Mouse (Mus musculus) heart, postnatal 14 days (tissue): Measurements from ENCODE around the gene Gm20388. TPM values are rescaled to one million over a fixed set of nuclear protein-coding genes. Genes with fewer than 3 reads are reported as not detected.
"Not testable (repeated sequence)": the region's sequence is repeated elsewhere in the genome, so short reads cannot be mapped to it uniquely, and the experiment has no call there.

Source experiments
- DNase-seq, 2 experiments: peaks; one replicate each; pipeline ENCODE4 v3.0.0; 2021 to 2022
- intact Hi-C: fragments of 180-260 bp; cut with DNase I; formaldehyde crosslinking; loops from one replicate; pipeline ENCODE4 v1.15.1; 2025
- total RNA-seq, 2 experiments: library from RNA; stranded (reverse); gene quantifications; 2 replicates each; pipeline ENCODE4 v1.2.3; 2021

The Gm20388 gene
- total RNA-seq, 2 experiments from 2014 or later = 0.24 TPM; not detected in 1

GRCm38 (mm10) chr8:123627410-123628147 is 3716.9 kb downstream of the Gm20388 start:
- intact Hi-C loops = no loop called here
- no peak for DNase-seq

GRCm38 (mm10) chr8:123628253-123628967 is 3717.8 kb downstream of the Gm20388 start:
- peak; percentile 48 to 60 for DNase-seq
- intact Hi-C loops = no loop called here

- DNase-seq = peak; percentile 79 to 87
- intact Hi-C loops = no loop called here
Measured at GRCm38 (mm10) chr8:123628968-123629755, 3718.5 kb downstream of the Gm20388 start.

GRCm38 (mm10) chr8:123630058-123630457 is 3719.4 kb downstream of the Gm20388 start:
- intact Hi-C loops = no loop called here
- DNase-seq = no peak

- intact Hi-C loops = no loop called here
- DNase-seq = no peak
Measured at GRCm38 (mm10) chr8:123630841-123631251, 3720.2 kb downstream of the Gm20388 start.

- intact Hi-C loops, DNase-seq: not testable (repeated sequence)
Measured at GRCm38 (mm10) chr8:123631746-123632145, 3721.1 kb downstream of the Gm20388 start.

- DNase-seq = no peak
- intact Hi-C loops = no loop called here
Measured at GRCm38 (mm10) chr8:123632257-123632656, 3721.6 kb downstream of the Gm20388 start.

GRCm38 (mm10) chr8:123633801-123634200 is 3723.2 kb downstream of the Gm20388 start:
- no peak for DNase-seq
- intact Hi-C loops = no loop called here

- intact Hi-C loops = no loop called here
- DNase-seq = no peak
Measured at GRCm38 (mm10) chr8:123634395-123635131, 3723.9 kb downstream of the Gm20388 start.

GRCm38 (mm10) chr8:123635671-123636070 is 3725.0 kb downstream of the Gm20388 start:
- intact Hi-C loops = no loop called here
- peak in 1 of 2 experiments; percentile 32 for DNase-seq

GRCm38 (mm10) chr8:123643330-123644051 is 3732.8 kb downstream of the Gm20388 start:
- DNase-seq = peak; percentile 44 to 78
- intact Hi-C loops = no loop called here

- no peak for DNase-seq
- intact Hi-C loops = no loop called here
Measured at GRCm38 (mm10) chr8:123645229-123645628, 3734.6 kb downstream of the Gm20388 start.

- intact Hi-C loops = no loop called here
- DNase-seq = peak; percentile 43 to 52
Measured at GRCm38 (mm10) chr8:123648245-123649170, 3737.9 kb downstream of the Gm20388 start.

- intact Hi-C loops = no loop called here
- no peak for DNase-seq
Measured at GRCm38 (mm10) chr8:123649483-123649882, 3738.8 kb downstream of the Gm20388 start.

GRCm38 (mm10) chr8:123651390-123652098 is 3740.9 kb downstream of the Gm20388 start:
- DNase-seq = no peak
- intact Hi-C loops = loop anchor here (2.0 kb wide), 1 partner anchor 131 kb away; no protein-coding TSS in a partner anchor

- DNase-seq = no peak
Measured at GRCm38 (mm10) chr8:123652641-123653040, 3742.0 kb downstream of the Gm20388 start.

GRCm38 (mm10) chr8:123653308-123653993 is 3742.8 kb downstream of the Gm20388 start, which contains the start of gene Rhou:
TSS of gene Rhou (plus strand) at chr8:123653929.
- intact Hi-C loops = loop anchor here (1.0 to 2.0 kb wide), 2 partner anchors 116 to 129 kb away; no protein-coding TSS in a partner anchor
- DNase-seq = peak; percentile 94 to 95

More at GRCm38 (mm10) chr8:123652641-123653040, 3742.0 kb downstream of the Gm20388 start:
- intact Hi-C loops = loop anchor here (1.0 to 2.0 kb wide), 2 partner anchors 117 to 130 kb away; no protein-coding TSS in a partner anchor
